Mouse (Mus musculus) testis, adult 2 months (tissue): Measurements from ENCODE around the gene Gdf10.

Experiments used
- CTCF ChIP-seq: fragments of 200-500 bp; IDR thresholded peaks from 2 replicates; pipeline ENCODE4 v1.5.1; 2012; ENCODE audit warnings: low read depth, mild to moderate bottlenecking, inconsistent platforms, low read length, moderate library complexity; ENCODE audit not compliant: control insufficient read depth, insufficient read depth, insufficient replicate concordance
- POLR2A ChIP-seq: fragments of 200-500 bp; IDR thresholded peaks from 2 replicates; pipeline ENCODE4 v1.6.1; 2012; ENCODE audit warnings: low read depth, mild to moderate bottlenecking, inconsistent platforms, low read length, moderate library complexity; ENCODE audit not compliant: control insufficient read depth

- TF ChIP-seq POLR2A: no peak
- TF ChIP-seq CTCF: no peak
Measured at GRCm38 (mm10) chr14:33888387-33889035, 34.9 kb upstream of the Gdf10 start.
